Mouse (Mus musculus) layer of hippocampus, adult 11-12 months (tissue): ENCODE measurements at regions not wholly inside any gene's neighbourhood (a gene's known extent, or its start where the extent isn't known, plus 50 kb on each side); places are given as distances from the start of the nearest gene placed in this dataset.

ENCODE experiments used
- DNase-seq: peaks from one replicate; pipeline ENCODE4 v3.0.0; 2022; ENCODE audit warnings: low spot score

DNA sequence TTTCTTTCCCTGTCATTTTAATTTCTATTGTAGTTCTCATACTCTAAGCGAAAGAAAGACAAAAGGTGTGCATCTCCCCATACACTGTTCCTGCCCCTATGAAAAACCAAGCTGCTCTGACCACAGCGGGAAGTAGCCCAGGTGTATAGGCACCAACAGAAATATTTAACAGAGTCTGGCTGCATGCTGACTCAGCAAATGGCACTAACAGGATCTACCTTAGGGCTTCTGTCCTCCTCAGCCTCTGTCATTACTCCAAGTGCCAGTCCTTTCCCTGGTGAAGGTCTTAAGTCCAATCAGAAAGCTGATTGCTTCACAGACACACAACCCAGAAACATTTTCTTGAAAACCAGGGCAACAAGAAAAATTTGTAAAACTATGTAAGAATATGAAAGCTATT is 72.5 kb downstream of the Gm9008 start:
- DNase-seq = no peak

- DNase-seq = no peak
These were observed 110.0 kb downstream of the Gm9008 start for GRCm38 (mm10) chr6:76387462-76388049.

DNA sequence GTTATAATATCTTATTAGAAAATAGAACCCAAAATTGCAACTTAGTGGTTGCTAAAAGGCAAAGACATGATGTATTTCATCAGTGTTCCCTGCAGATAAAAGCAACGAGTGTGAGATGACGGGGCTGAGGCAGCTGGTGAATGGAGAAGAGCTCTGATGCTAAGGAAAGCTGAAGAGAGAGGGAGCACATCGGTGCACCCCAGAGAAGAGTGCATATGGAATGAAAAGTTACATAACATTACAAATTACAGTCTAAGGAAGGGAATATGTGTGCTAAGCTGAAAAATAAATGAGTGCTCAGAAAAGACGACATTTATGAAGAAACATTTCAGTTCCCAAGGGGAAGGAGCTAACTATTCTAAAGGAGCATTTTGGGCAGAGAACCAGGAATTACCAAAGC is 115.3 kb downstream of the Gm9008 start:
- peak; percentile 9 for DNase-seq

- DNase-seq = no peak
These were observed 118.9 kb downstream of the Gm9008 start for GRCm38 (mm10) chr6:76378674-76379073.

DNA sequence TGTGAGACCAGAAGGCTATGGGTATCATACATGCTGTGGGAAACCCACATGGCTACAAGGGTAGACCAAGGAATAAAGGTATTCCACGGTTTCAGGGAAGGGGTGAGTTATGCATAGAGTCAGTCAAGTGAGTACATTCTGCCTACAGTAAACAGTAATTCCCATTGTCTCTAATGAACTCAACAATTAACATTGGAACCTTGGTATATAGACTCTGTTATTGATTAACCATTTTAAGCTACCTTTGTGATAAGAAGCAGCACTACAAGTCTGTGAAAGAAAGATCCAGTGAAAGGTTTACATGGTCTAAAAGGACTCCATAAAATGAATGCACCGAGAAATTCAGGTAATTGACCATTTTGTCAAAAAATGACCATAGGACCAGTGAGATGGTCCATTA is 145.4 kb downstream of the Gm9008 start:
- no peak for DNase-seq

DNA sequence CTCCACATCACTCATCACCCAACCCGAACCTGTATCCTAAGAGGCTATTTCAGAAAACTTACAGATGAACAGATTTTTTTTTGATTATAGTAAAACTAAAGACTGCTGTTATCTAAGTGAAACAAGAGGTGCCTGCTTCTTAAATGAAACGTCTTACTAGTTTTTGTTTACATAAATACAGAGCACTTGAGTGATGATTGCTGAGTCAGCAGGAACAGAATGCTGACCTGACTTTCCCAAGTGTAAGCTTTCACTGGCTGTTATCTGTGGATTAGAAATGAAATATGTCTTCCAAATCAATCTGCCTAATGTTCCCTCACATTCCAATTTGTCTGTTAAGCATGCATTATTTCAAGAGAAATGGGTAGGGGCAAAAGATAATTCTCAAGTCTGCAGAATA is 149.1 kb downstream of the Gm9008 start:
- DNase-seq = no peak

GRCm38 (mm10) chr6:76330176-76330575 is 167.4 kb downstream of the Gm9008 start:
- no peak for DNase-seq
